Mouse (Mus musculus) embryonic facial prominence, embryonic 11.5 days (tissue): ENCODE measurements at regions not wholly inside any gene's neighbourhood (a gene's known extent, or its start where the extent isn't known, plus 50 kb on each side); places are given as distances from the start of the nearest gene placed in this dataset.

Experiments
- ATAC-seq: fragments of 200-750 bp; cut with Nextera tagmentation; replicated peaks from 2 replicates; pipeline ENCODE4 v1.8.0; 2017; ENCODE audit warnings: low read depth; ENCODE audit not compliant: insufficient number of reproducible peaks, low FRiP score, low TSS enrichment
- DNase-seq: peaks from one replicate; pipeline ENCODE4 v3.0.0-alpha.2; 2015; ENCODE audit warnings: low spot score
- H3K27ac ChIP-seq: fragments of 300-500 bp; sonication (generic); replicated peaks from 2 replicates; pipeline ENCODE4 v1.5.1; 2014; ENCODE audit warnings: mild to moderate bottlenecking, low read depth, low read length, control low read depth
- H3K27me3 ChIP-seq: fragments of 300-500 bp; sonication (generic); 2 replicates; pipeline ENCODE4 v1.6.1; 2014; ENCODE audit warnings: mild to moderate bottlenecking, low read length, moderate library complexity, mixed read lengths; ENCODE audit not compliant: control insufficient read depth, insufficient read depth
- H3K36me3 ChIP-seq: fragments of 300-500 bp; sonication (generic); replicated peaks from 2 replicates; pipeline ENCODE4 v1.6.1; 2014; ENCODE audit warnings: low read depth, mild to moderate bottlenecking, low read length, moderate library complexity, mixed read lengths; ENCODE audit not compliant: control insufficient read depth, insufficient read depth
- H3K4me1 ChIP-seq: fragments of 300-500 bp; sonication (generic); 2 replicates; pipeline ENCODE4 v1.6.1; 2014; ENCODE audit warnings: low read length, mixed read lengths; ENCODE audit not compliant: control insufficient read depth, insufficient read depth
- H3K4me2 ChIP-seq: fragments of 300-500 bp; sonication (generic); 2 replicates; pipeline ENCODE4 v1.6.1; 2014; ENCODE audit warnings: low read depth, mild to moderate bottlenecking, control low read depth, low read length, moderate library complexity
- H3K4me3 ChIP-seq: fragments of 300-500 bp; sonication (generic); 2 replicates; pipeline ENCODE4 v1.5.1; 2014; ENCODE audit warnings: low read depth, low read length, control low read depth
- H3K9ac ChIP-seq: fragments of 300-500 bp; sonication (generic); replicated peaks from 2 replicates; pipeline ENCODE4 v1.6.1; 2014; ENCODE audit warnings: mild to moderate bottlenecking, control low read depth, low read length
- H3K9me3 ChIP-seq: fragments of 300-500 bp; sonication (generic); replicated peaks from 2 replicates; pipeline ENCODE4 v1.6.1; 2016; ENCODE audit warnings: mild to moderate bottlenecking, low read length, inconsistent platforms, mixed read lengths; ENCODE audit not compliant: control insufficient read depth
- WGBS: fragments of 180-500 bp; shearing (Covaris S2); extraction: QIAGEN DNeasy Blood & Tissue Kit; methylation state at CpG from one replicate; pipeline ENCODE4 v1.1.7; 2014; 5-methylcytosine and 5-hydroxymethylcytosine counted together

DNA sequence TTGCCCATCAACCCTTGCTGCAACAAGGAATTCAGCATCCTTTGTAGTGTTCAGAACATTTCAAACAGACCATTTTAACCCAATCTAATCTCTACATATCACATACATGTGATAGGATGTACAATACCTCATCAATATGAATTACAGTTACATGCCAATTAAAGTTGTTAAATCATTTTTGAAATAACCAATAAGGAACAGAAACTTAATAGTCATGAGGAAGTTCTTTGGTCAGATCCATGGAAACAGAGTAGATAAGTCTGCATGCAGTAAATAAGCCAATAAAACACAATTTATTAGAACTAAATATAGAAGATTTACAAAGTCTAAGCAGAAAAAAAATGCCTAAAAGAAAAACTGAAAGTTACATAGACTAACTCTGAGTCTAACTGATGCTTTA lies 136.9 kb upstream of the Rap2b start:
- Histone ChIP-seq H3K4me1 (no peaks in the 10 kb centered on the region), H3K27me3 (no peaks in the 10 kb centered on the region), H3K9me3 (no peaks in the 10 kb centered on the region), H3K27ac (no peak overlapping the region), H3K36me3 (no peaks in the 10 kb centered on the region), H3K9ac (no peak overlapping the region), H3K4me2 (no peak overlapping the region), H3K4me3 (no peak overlapping the region)
- DNase-seq (no peak), ATAC-seq (no peak)

DNA sequence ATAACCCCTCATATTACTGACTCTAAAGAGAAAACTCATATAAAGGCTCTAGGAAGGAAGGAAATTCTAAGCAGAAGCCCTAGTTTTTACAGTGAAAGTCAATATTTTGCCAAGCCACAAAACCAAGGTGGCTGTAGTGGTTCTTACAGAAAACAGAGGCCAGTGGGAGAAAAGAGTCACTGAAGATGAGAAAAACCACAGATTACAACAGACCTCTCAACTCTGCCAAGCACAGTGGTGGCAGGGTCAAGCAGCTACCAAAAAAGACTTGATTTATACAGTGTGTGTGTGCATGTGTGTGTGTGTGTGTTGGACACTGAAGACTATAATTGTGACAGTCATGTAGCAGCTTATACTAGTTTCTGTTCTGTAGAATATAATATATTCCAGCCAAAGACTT lies 136.4 kb upstream of the Rap2b start:
- Histone ChIP-seq H3K9me3 (no peaks in the 10 kb centered on the region), H3K36me3 (no peaks in the 10 kb centered on the region), H3K4me3 (no peak overlapping the region), H3K27ac (no peak overlapping the region), H3K27me3 (no peaks in the 10 kb centered on the region), H3K4me1 (no peaks in the 10 kb centered on the region), H3K9ac (no peak overlapping the region), H3K4me2 (no peak overlapping the region)
- DNase-seq (no peak), ATAC-seq (no peak)

DNA sequence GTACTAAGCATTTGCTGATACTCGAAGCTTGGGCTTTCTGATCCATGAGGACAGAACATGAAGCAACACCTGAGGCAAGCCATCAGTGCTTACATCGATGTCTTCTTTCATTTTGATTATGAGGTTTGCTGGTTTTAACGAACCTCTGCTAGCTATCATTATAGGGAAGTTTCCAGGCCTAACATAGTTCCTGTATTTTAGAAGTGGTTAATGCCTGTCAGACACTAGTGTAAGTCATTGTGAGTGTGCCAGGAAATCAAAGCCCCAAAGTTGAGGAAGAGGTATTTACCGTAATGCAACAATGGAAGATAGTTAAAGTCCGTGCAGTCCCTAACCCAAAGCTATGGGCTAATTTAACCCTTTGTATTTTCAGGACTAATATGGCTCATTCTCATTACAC lies 120.1 kb upstream of the Rap2b start:
- no peaks in the 10 kb centered on the region for H3K4me1 ChIP-seq
- WGBS = 85% methylated on average over 5 of the region's 5 CpGs
- no peak overlapping the region for H3K9ac ChIP-seq
- H3K27me3 ChIP-seq = no peaks in the 10 kb centered on the region
- H3K27ac ChIP-seq = no peak overlapping the region
- no peak overlapping the region for H3K4me2 ChIP-seq
- no peak for DNase-seq
- H3K9me3 ChIP-seq = no peaks in the 10 kb centered on the region
- H3K36me3 ChIP-seq = no peaks in the 10 kb centered on the region
- no peak for ATAC-seq
- no peak overlapping the region for H3K4me3 ChIP-seq

DNA sequence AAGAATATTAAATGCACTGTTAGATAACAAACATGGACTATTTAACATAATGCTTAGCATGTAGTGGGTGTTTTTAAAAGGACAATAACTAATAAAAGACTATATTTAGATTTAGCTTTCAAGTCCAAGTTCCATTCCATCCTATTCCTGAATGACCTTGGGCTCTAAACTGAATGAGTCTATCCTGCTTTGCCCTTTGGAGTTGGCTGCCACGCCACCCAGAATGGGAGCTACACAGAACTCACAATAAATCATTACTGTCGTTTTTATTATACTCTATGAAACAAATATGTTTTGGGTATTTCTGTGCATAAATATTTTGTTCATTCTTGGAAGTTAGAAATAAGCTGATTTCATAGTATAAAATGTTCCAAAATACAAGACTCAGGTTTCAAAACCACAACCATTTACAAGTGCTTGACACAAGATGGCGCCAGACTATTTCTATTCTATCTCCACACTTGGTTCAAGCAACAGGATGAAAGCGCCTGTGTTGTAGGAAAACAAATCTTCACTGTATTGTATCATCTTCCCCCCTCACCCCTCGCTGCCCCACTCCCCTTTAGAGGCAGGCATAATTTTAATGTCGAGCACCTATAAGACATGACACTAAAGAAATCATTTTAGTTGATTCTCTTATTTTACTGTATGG lies 117.4 kb upstream of the Rap2b start:
- no peaks in the 10 kb centered on the region for H3K36me3 ChIP-seq
- H3K27ac ChIP-seq = no peak overlapping the region
- H3K4me1 ChIP-seq = no peaks in the 10 kb centered on the region
- H3K4me3 ChIP-seq = no peak overlapping the region
- 21% methylated on average over 6 of the region's 6 CpGs for WGBS
- H3K9ac ChIP-seq = no peak overlapping the region
- DNase-seq = peak; percentile 77
- H3K9me3 ChIP-seq = no peaks in the 10 kb centered on the region
- no peaks in the 10 kb centered on the region for H3K27me3 ChIP-seq
- no peak for ATAC-seq
- H3K4me2 ChIP-seq = no peak overlapping the region

DNA sequence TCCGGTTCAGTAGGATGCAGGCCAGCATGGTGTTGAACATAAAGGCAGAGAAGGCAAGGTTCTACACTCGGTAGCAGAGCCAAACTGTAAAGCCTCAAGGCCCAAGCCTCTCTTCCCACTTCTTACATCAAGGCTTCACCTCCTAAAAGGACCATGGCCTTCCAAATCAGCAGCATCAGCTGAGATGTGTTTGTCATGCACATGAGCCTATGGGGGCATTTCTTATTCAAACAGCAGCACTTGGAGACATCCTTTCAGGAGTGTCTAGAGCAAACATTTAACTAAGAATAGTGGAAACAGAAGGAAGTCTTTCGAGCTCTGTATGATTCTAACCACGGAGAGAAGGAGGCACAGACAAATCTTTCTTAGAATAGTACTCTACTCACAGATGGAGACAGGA lies 115.0 kb upstream of the Rap2b start:
- Histone ChIP-seq H3K4me3 (no peak overlapping the region), H3K36me3 (no peaks in the 10 kb centered on the region), H3K4me1 (no peaks in the 10 kb centered on the region), H3K4me2 (no peak overlapping the region), H3K9me3 (no peaks in the 10 kb centered on the region), H3K27me3 (no peaks in the 10 kb centered on the region), H3K27ac (no peak overlapping the region), H3K9ac (no peak overlapping the region)
- 76% methylated on average over 4 of the region's 4 CpGs for WGBS
- no peak for DNase-seq
- no peak for ATAC-seq

DNA sequence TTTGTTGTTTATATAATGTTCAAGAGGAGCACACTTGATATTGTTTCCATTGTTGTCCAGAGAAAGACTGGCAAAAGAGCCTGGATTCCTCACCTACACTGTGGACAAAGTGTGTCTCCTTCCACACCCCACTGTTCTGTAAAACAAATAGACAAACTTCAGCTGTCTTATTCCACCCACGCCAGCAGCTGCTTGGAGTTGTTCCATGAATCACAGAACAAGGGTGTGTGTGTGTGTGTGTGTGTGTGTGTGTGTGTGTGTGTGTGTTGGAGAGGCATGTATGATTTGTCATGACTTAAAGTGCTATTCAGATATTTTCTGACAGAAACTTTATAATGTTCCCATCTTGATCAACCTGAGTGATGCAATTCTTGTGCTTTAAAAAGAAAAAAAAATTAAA lies 114.1 kb upstream of the Rap2b start:
- no peaks in the 10 kb centered on the region for H3K27me3 ChIP-seq
- H3K9me3 ChIP-seq = no peaks in the 10 kb centered on the region
- H3K27ac ChIP-seq = no peak overlapping the region
- no peak overlapping the region for H3K9ac ChIP-seq
- no peaks in the 10 kb centered on the region for H3K36me3 ChIP-seq
- 79% methylated on average over 1 of the region's 1 CpGs for WGBS
- no peaks in the 10 kb centered on the region for H3K4me1 ChIP-seq
- H3K4me3 ChIP-seq = no peak overlapping the region
- ATAC-seq = no peak
- H3K4me2 ChIP-seq = no peak overlapping the region
- no peak for DNase-seq

DNA sequence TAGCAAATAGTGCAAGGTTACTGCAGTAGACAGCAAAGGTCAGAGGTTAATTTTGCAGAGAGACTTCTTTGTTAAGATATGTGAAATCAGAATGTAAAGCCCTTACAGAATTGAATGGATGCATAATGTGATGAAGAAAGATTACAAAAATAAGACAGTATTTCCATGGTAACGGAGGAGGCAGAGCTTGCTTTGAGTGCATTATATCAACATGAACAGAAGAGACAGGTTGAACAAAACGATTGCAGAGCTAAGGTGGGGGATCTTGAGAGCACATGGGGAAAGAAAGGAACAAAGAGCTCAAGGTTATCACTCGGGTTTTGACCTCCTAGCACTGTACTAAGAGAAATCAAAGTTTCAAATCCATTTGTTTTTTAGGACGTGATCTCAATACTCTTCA lies 106.2 kb upstream of the Rap2b start:
- no peaks in the 10 kb centered on the region for H3K9me3 ChIP-seq
- DNase-seq (no peak), ATAC-seq (no peak)
- no peaks in the 10 kb centered on the region for H3K27me3 ChIP-seq
- WGBS = 76% methylated on average over 4 of the region's 4 CpGs
- H3K27ac ChIP-seq = no peak overlapping the region
- no peaks in the 10 kb centered on the region for H3K36me3 ChIP-seq
- H3K4me3 ChIP-seq = no peak overlapping the region
- H3K4me1 ChIP-seq = no peaks in the 10 kb centered on the region
- no peak overlapping the region for H3K9ac ChIP-seq
- H3K4me2 ChIP-seq = no peak overlapping the region

DNA sequence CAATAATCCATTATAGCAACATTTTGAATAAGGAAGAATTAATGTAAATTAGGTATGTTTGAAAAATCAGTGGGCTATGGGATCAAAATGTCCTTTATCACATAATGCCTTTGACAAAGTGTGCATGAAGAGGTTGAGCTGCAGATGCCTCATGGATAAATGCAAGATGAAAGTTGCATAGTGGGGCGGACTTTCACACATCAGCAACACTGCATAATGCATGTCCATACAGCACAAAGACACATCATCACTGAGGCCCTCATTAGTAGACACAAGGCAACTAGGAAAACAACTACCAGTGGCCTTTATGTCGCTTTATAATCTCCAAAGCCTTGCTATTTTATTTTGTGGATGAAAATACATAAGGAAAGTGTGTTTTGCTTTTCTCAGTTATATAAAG lies 105.8 kb upstream of the Rap2b start:
- 86% methylated on average over 2 of the region's 2 CpGs for WGBS
- Histone ChIP-seq H3K27ac (no peak overlapping the region), H3K4me2 (no peak overlapping the region), H3K27me3 (no peaks in the 10 kb centered on the region), H3K9me3 (no peaks in the 10 kb centered on the region), H3K36me3 (no peaks in the 10 kb centered on the region), H3K4me3 (no peak overlapping the region), H3K4me1 (no peaks in the 10 kb centered on the region), H3K9ac (no peak overlapping the region)
- ATAC-seq (no peak), DNase-seq (no peak)
